Mouse (Mus musculus) gastrocnemius, adult 8-10 months (tissue): ENCODE measurements around the gene Ddr2. TPM values are rescaled to one million over a fixed set of nuclear protein-coding genes. Genes with fewer than 3 reads are reported as not detected.

ENCODE experiments used
- DNase-seq, 2 experiments: peaks; one replicate each; pipeline ENCODE4 v3.0.0; 2022; ENCODE audit warnings: low spot score in 2 of 2
- total RNA-seq, 4 experiments: library from RNA; stranded (reverse); gene quantifications; 2 replicates each; pipeline ENCODE4 v1.2.4; 2022

Gene Ddr2
- total RNA-seq, 4 experiments from 2014 or later: 10.7 to 20.9 (median 16.8) TPM

GRCm38 (mm10) chr1:169951561-169951960, 159.0 kb downstream of the Ddr2 start:
- no peak for DNase-seq

DNA sequence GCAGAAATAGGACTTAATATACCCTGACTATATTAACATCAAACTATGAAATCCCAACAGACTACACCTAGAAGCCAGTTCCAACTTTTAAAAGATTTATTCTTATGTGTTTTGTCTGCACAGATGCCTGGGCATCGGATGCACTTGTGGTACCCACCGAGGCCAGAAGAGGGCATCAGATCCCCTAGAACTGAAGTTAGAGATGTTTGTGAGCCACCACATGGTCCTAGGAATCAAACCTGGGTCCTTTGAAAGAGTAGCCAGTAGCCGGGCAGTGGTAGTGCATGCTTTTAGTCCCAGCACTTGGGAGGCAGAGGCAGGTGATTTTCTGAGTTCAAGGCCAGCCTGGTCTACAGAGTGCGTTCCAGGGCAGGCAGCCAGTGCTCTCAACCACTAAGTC, 159.9 kb downstream of the Ddr2 start:
- no peak for DNase-seq

- no peak for DNase-seq
Measured at GRCm38 (mm10) chr1:169949981-169950380, 160.6 kb downstream of the Ddr2 start.

DNA sequence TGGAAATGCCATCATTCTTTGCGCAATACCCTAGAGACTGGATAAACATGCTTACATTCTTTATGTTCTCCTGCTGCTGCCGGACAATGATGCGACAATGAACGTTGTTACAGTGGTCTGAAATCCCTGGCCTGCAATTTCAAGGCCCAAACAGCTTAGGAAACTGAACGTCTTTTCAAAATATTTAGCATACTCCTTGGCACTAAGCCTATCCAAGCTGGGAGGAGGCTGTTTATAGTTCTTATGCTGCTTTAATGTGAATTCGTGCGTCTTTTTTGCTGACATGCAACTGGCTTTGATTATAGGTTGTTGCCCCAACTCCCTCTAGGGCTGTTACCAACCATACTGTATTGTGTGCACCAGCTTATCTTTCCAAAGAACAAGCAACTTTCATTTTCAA, 161.7 kb downstream of the Ddr2 start:
- DNase-seq: no peak

DNA sequence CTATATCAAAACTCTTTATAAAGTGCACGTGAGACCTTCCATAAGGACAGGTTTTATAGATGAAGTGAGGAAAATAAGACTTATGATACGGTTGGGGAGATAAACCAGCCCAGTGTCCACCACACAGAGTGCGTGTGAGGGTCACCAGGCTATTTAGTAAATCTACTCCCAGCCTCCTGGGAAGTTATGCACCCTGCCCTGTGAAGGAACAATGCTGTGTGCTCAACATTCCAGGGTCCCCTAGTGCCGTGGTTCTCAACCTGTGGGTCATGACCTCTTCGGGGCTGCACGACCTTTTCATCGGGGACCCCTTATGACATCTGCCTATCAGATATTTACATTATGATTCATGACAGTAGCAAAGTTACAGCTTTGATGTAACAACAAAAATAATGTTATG, 162.3 kb downstream of the Ddr2 start:
- no peak for DNase-seq

GRCm38 (mm10) chr1:169947654-169948053, 162.9 kb downstream of the Ddr2 start:
- no peak for DNase-seq

- DNase-seq: no peak
Measured at GRCm38 (mm10) chr1:169946004-169946403, 164.6 kb downstream of the Ddr2 start.

DNA sequence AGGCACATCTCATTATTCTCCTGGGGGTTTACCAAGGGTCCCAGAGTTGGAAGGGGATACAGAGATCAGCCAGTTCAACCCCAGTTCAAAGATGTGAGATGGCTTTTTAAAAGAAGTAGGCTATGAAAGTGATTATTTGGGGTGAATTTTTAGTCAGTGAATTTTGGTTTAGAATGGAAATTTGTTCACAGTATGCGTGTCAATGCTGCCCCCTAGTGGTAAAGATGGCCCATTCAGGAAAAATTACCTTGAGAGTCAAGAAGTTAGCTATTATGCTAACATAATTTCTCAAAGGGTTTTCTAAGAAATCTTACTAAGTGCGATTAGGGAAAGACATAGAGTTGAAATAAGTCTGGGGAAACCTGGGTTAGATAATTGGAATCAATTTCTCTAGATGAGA, 171.2 kb downstream of the Ddr2 start:
- DNase-seq: no peak

- no peak for DNase-seq
Measured at GRCm38 (mm10) chr1:169934005-169934725, 176.4 kb downstream of the Ddr2 start.

DNA sequence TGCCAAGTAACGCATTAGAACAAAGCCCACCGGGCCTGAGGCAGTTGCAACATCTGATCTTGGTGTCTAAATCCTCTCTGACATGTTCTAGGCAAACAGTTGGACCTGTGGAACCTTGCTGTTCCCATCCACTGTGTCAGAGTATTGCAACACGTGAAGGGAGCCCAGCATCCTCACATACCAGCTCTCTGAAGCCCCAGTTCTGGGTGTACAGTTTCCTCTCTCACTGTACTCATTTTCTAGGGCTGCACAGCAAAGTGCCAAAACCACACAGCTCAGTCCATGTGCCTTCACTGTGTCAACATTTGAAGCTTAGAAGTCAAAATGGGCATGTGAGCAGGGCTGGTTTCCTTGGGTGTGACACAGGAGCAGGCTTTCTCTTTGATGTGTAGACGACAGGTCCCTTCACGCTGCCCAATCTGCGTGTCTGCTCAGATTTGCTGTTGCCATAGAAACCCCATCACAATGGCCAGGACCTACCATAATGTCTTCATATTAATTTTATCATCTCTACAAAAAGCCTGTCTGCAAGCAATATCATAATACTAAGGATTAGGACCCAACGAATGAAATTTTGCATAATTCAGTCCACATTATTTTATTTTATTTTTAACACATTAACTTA, 178.3 kb downstream of the Ddr2 start:
- DNase-seq: no peak

DNA sequence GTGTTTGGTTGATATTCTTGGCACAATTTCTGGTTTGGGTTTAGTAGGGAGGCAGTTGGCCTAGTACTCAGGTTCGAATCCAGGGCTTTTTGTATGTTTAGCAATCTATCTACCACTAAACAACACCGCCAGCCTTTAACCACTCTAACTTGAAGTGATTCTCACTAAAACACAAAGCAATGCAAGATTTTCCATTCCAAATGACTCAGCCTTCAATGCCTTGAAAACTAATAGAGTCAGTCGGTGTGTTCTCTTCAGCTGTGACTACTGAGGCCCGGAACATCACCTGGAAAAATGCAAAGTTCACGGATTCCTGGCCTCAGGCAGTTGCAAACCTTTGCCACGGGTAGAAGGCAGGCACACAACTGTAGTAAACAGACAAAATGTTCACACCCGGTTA, 178.9 kb downstream of the Ddr2 start:
- DNase-seq: no peak

DNA sequence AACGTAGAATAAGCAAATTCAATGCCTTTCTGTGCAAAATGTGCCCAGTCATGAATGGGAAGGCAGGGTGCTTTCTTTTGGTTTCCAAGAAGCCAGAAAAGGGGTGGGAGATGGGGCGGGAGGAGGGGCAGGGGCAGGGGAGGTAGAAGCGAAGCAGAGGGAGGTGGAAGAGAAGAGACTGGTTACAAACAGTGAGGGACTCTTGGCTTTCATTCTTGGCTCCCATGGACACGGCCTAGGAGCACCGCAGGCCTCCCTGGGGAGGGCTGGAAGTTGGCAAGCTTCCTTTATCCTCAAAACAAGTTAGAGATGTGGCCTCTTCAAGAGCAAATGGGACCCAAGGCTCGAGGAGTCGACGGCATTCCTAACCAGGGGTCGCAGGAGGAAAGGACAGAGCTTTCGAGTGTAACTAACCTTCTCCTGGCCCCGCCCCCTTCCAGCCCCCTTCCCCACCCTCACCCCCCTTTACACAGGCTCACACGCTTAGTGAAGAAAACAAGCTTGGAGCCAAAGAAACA, 182.0 kb downstream of the Ddr2 start, which contains the start of gene Ccdc190:
Gene Ccdc190, plus strand, starts transcription at position 195 of the 518 bp plus-strand sequence.
- peak; percentile 23 to 49 for DNase-seq

GRCm38 (mm10) chr1:169927753-169928369, 182.7 kb downstream of the Ddr2 start:
- DNase-seq: no peak

- DNase-seq: no peak
Measured at GRCm38 (mm10) chr1:169924567-169924966, 186.0 kb downstream of the Ddr2 start.

Other genes with a start within 250 kb of the Ddr2 start
- under 1 TPM in 1 of 4 experiments, not detected in 3; 0.16 TPM for gene Ccdc190, start 182.1 kb downstream of the Ddr2 start, total RNA-seq
- 10 to 100 TPM in 2 of 4 experiments, 1 to 10 TPM in 2; 8.9 to 15.5 (median 11.1) TPM for gene Hsd17b7, start 141.5 kb downstream of the Ddr2 start, total RNA-seq
- gene Uap1, start 64.2 kb upstream of the Ddr2 start, total RNA-seq: 10 to 100 TPM; 41.6 to 64.9 (median 48.9) TPM
- gene Uhmk1, start 104.6 kb upstream of the Ddr2 start, total RNA-seq: 10 to 100 TPM; 11.8 to 19.2 (median 13.3) TPM
- gene Sh2d1b2, start 122.0 kb upstream of the Ddr2 start, total RNA-seq: not detected
- gene Sh2d1b1, start 166.6 kb upstream of the Ddr2 start, total RNA-seq: not detected
- gene Gm7694, start 195.6 kb upstream of the Ddr2 start, total RNA-seq: under 1 TPM; 0.15 to 0.68 (median 0.39) TPM
- gene Spata46, start 198.0 kb upstream of the Ddr2 start, total RNA-seq: not detected